Mouse (Mus musculus): ENCODE measurements around the gene Bud31. TPM values are rescaled to one million over a fixed set of nuclear protein-coding genes. Genes with fewer than 3 reads are reported as not detected.
"Not testable (repeated sequence)": the region's sequence is repeated elsewhere in the genome, so short reads cannot be mapped to it uniquely, and the experiment has no call there.

The Bud31 gene
- polyA plus RNA-seq (2015; fragmentation: Nextera tagmentation; extraction: Ambion mirVana): 155 and 160 TPM in 2 replicates

GRCm38 (mm10) chr5:145139571-145140519 lies at the start of gene Bud31, which contains the start of gene Pdap1:
TSS of gene Bud31 (plus strand) at chr5:145140362.
TSS of gene Pdap1 (minus strand) at chr5:145140238.
- WGBS: under 1% methylated on average over 83 of the region's 84 CpGs
- Histone ChIP-seq H3K4me3 (ENCODE audit: low read depth, low read length) (peak within 1 kb of the TSS; percentile 84), H3K4me2 (replicated peaks; ENCODE audit: low read depth) (peak within 1 kb of the TSS; percentile 80), H3K4me1 (replicated peaks; ENCODE audit: control insufficient read depth, insufficient read depth, low read length) (peaks cover 9% of the 10 kb centered on the region), H3K9ac (ENCODE audit: low read depth, low read length) (peak within 1 kb of the TSS; percentile 89), H3K36me3 (ENCODE audit: control insufficient read depth, insufficient read depth) (peaks cover 43% of the 10 kb centered on the region), H3K9me3 (ENCODE audit: control insufficient read depth) (no peaks in the 10 kb centered on the region), H3K27me3 (replicated peaks; ENCODE audit: control insufficient read depth, insufficient read depth, low read length) (no peaks in the 10 kb centered on the region), H3K27ac (ENCODE audit: low read depth, low read length) (peak within 1 kb of the TSS; percentile 86)
- peak; percentile 91 for ATAC-seq
- 0 out of 2 replicates have a peak, but pooled peaks have one; percentile 14 for TF ChIP-seq CTCF (IDR thresholded peaks at IDR 0.05; ENCODE audit: low read depth)

- Histone ChIP-seq H3K4me2 (replicated peaks; ENCODE audit: low read depth) (no peak overlapping the region), H3K4me1 (replicated peaks; ENCODE audit: control insufficient read depth, insufficient read depth, low read length) (no peaks in the 10 kb centered on the region), H3K27ac (ENCODE audit: low read depth, low read length) (no peak overlapping the region), H3K4me3 (ENCODE audit: low read depth, low read length) (no peak overlapping the region), H3K36me3 (ENCODE audit: control insufficient read depth, insufficient read depth) (peaks cover 88% of the 10 kb centered on the region), H3K27me3 (replicated peaks; ENCODE audit: control insufficient read depth, insufficient read depth, low read length) (no peaks in the 10 kb centered on the region), H3K9ac (ENCODE audit: low read depth, low read length) (no peak overlapping the region), H3K9me3 (ENCODE audit: control insufficient read depth) (no peaks in the 10 kb centered on the region)
- WGBS: 84% methylated on average over 4 of the region's 4 CpGs
- TF ChIP-seq CTCF (IDR thresholded peaks at IDR 0.05; ENCODE audit: low read depth): no peak
- no peak for ATAC-seq
Observed at GRCm38 (mm10) chr5:145096195-145096594, 44.0 kb upstream of the Bud31 start.

GRCm38 (mm10) chr5:145098340-145098821 lies 41.8 kb upstream of the Bud31 start:
- Histone ChIP-seq H3K27me3 (replicated peaks; ENCODE audit: control insufficient read depth, insufficient read depth, low read length) (no peaks in the 10 kb centered on the region), H3K4me3 (ENCODE audit: low read depth, low read length) (no peak overlapping the region), H3K4me1 (replicated peaks; ENCODE audit: control insufficient read depth, insufficient read depth, low read length) (no peaks in the 10 kb centered on the region), H3K9me3 (ENCODE audit: control insufficient read depth) (no peaks in the 10 kb centered on the region), H3K27ac (ENCODE audit: low read depth, low read length) (no peak overlapping the region), H3K36me3 (ENCODE audit: control insufficient read depth, insufficient read depth) (peaks cover 83% of the 10 kb centered on the region), H3K9ac (ENCODE audit: low read depth, low read length) (no peak overlapping the region), H3K4me2 (replicated peaks; ENCODE audit: low read depth) (no peak overlapping the region)
- WGBS: 91% methylated on average over 10 of the region's 10 CpGs
- no peak for ATAC-seq
- TF ChIP-seq CTCF (IDR thresholded peaks at IDR 0.05; ENCODE audit: low read depth): no peak

- Histone ChIP-seq H3K4me1 (replicated peaks; ENCODE audit: control insufficient read depth, insufficient read depth, low read length) (no peaks in the 10 kb centered on the region), H3K4me3 (ENCODE audit: low read depth, low read length) (no peak overlapping the region), H3K9me3 (ENCODE audit: control insufficient read depth) (no peaks in the 10 kb centered on the region), H3K27me3 (replicated peaks; ENCODE audit: control insufficient read depth, insufficient read depth, low read length) (no peaks in the 10 kb centered on the region), H3K27ac (ENCODE audit: low read depth, low read length) (no peak overlapping the region), H3K36me3 (ENCODE audit: control insufficient read depth, insufficient read depth) (peaks cover 84% of the 10 kb centered on the region), H3K9ac (ENCODE audit: low read depth, low read length) (no peak overlapping the region), H3K4me2 (replicated peaks; ENCODE audit: low read depth) (no peak overlapping the region)
- TF ChIP-seq CTCF (IDR thresholded peaks at IDR 0.05; ENCODE audit: low read depth): no peak
- ATAC-seq: no peak
- WGBS: 96% methylated on average over 9 of the region's 9 CpGs
Observed at GRCm38 (mm10) chr5:145100960-145101359, 39.2 kb upstream of the Bud31 start.

GRCm38 (mm10) chr5:145101451-145101850 lies 38.7 kb upstream of the Bud31 start:
- not testable (repeated sequence) for H3K4me1 ChIP-seq (replicated peaks; ENCODE audit: control insufficient read depth, insufficient read depth, low read length); H3K27me3 ChIP-seq (replicated peaks; ENCODE audit: control insufficient read depth, insufficient read depth, low read length); H3K9me3 ChIP-seq (ENCODE audit: control insufficient read depth); H3K4me3 ChIP-seq (ENCODE audit: low read depth, low read length); H3K4me2 ChIP-seq (replicated peaks; ENCODE audit: low read depth); H3K9ac ChIP-seq (ENCODE audit: low read depth, low read length); ATAC-seq
- WGBS: 96% methylated on average over 11 of the region's 11 CpGs
- Histone ChIP-seq H3K27ac (ENCODE audit: low read depth, low read length) (0 out of 2 replicates have a peak overlapping the region, but pooled peaks have one; percentile 28), H3K36me3 (ENCODE audit: control insufficient read depth, insufficient read depth) (peaks cover 84% of the 10 kb centered on the region)

GRCm38 (mm10) chr5:145102706-145103105 lies 37.5 kb upstream of the Bud31 start:
- H3K9ac ChIP-seq (ENCODE audit: low read depth, low read length): no peak overlapping the region
- H3K36me3 ChIP-seq (ENCODE audit: control insufficient read depth, insufficient read depth): peaks cover 84% of the 10 kb centered on the region
- H3K9me3 ChIP-seq (ENCODE audit: control insufficient read depth): no peaks in the 10 kb centered on the region
- no peak for TF ChIP-seq CTCF (IDR thresholded peaks at IDR 0.05; ENCODE audit: low read depth)
- 0 out of 2 replicates have a peak overlapping the region, but pooled peaks have one; percentile 17 for H3K4me2 ChIP-seq (replicated peaks; ENCODE audit: low read depth)
- no peaks in the 10 kb centered on the region for H3K27me3 ChIP-seq (replicated peaks; ENCODE audit: control insufficient read depth, insufficient read depth, low read length)
- WGBS: 33% methylated on average over 4 of the region's 4 CpGs
- H3K4me3 ChIP-seq (ENCODE audit: low read depth, low read length): no peak overlapping the region
- peak; percentile 91 for ATAC-seq
- H3K27ac ChIP-seq (ENCODE audit: low read depth, low read length): peak overlapping the region; percentile 46; the same call in 1 of the 2 replicates
- H3K4me1 ChIP-seq (replicated peaks; ENCODE audit: control insufficient read depth, insufficient read depth, low read length): no peaks in the 10 kb centered on the region
